In genomic region chr9:121903476-121904305, GRCm38 (mm10) we compare ENCODE assay signal across 12 mouse cellular contexts. TPM values are rescaled to one million over a fixed set of nuclear protein-coding genes. Genes with fewer than 3 reads are reported as not detected.
DNase-seq lines count a peak whose midpoint lies in the region; ATAC-seq and TF ChIP-seq lines count a peak whose summit lies in the region.
"Had no signal": no experiment of that assay in that cellular context is flagged by ENCODE, and none has a peak within 500 bp of the region (broad histone marks: within the 10 kb centered on the region; RNA-seq: fewer than 3 reads in every experiment).

No protein-coding gene starts in this region.

- intact Hi-C loops in gastrocnemius, adult 2 months (cut with DNase I): no loop called here

- WGBS in limb, embryonic 10.5 days: 82% methylated on average over 8 of the region's 8 CpGs

- DNase-seq in gastrocnemius, adult 2 months: peak; percentile 71
- no peak for DNase-seq in gastrocnemius, postnatal 4 days (ENCODE audit: low spot score in 2 of 2)
- DNase-seq in spleen, postnatal 36 days (ENCODE audit: low spot score in 2 of 2): peak; percentile 45 to 50
- no peak for DNase-seq in spleen, adult 18-20 months
- peak; percentile 32 for DNase-seq in cerebellum, adult 9-11 months
- DNase-seq in skeletal muscle tissue, adult 2 months (ENCODE audit: low read depth, low spot score): peak; percentile 76
- no peak for DNase-seq in limb, embryonic 10.5 days (ENCODE audit: low spot score)

- TF ChIP-seq CTCF in gastrocnemius, adult 2 months (IDR thresholded peaks at IDR 0.05): no peak

- H3K9me3 ChIP-seq in limb, embryonic 10.5 days (replicated peaks): no peaks in the 10 kb centered on the region
- H3K9me3 ChIP-seq: forebrain, embryonic 12.5 days; kidney, embryonic 15.5 days had no signal

- H3K4me1 ChIP-seq in limb, embryonic 10.5 days: no peaks in the 10 kb centered on the region
- H3K4me1 ChIP-seq: forebrain, embryonic 12.5 days; kidney, embryonic 15.5 days had no signal

- peak overlapping the region; percentile 63 for H3K27ac ChIP-seq in gastrocnemius, adult 2 months
- H3K27ac ChIP-seq in limb, embryonic 10.5 days: no peak overlapping the region
- H3K27ac ChIP-seq: forebrain, embryonic 12.5 days; kidney, embryonic 15.5 days had no signal

- H3K4me3 ChIP-seq in gastrocnemius, adult 2 months: no peak overlapping the region
- no peak overlapping the region for H3K4me3 ChIP-seq in limb, embryonic 10.5 days
- H3K4me3 ChIP-seq: forebrain, embryonic 12.5 days; kidney, embryonic 15.5 days had no signal

- H3K27me3 ChIP-seq in limb, embryonic 10.5 days (ENCODE audit: low read depth, poor library complexity, severe bottlenecking): no peaks in the 10 kb centered on the region
- H3K27me3 ChIP-seq: forebrain, embryonic 12.5 days; kidney, embryonic 15.5 days had no signal

- H3K36me3 ChIP-seq in limb, embryonic 10.5 days: no peaks in the 10 kb centered on the region
- H3K36me3 ChIP-seq: forebrain, embryonic 12.5 days; kidney, embryonic 15.5 days had no signal

- no peak for ATAC-seq in megakaryocyte progenitor cell, adult 5-6 weeks (replicated peaks; ENCODE audit: poor library complexity)

RNA-seq across cellular contexts. Expression of gene Ackr2, which starts 5.5 kb away (rescaled TPM):
- total RNA-seq in gastrocnemius, adult 2 months (2021): 1 to 10 TPM; 1.2 to 3.6 TPM
- 1 to 10 TPM; 1.8 to 1.9 TPM for total RNA-seq in gastrocnemius, postnatal 4 days (2021)
- total RNA-seq in megakaryocyte progenitor cell, adult 5-6 weeks (2015): not detected in 2 replicates
- total RNA-seq in megakaryocyte progenitor cell, adult 5-6 weeks (2017): not detected in 2 replicates
- polyA plus RNA-seq in limb, embryonic 10.5 days (2016; fragmentation: Nextera tagmentation; extraction: Ambion mirVana): 0.16 TPM in 1 of 2 replicates, not detected in the other

RNA-seq across cellular contexts. Expression of gene Cyp8b1, which starts 12.4 kb away (rescaled TPM):
- total RNA-seq in gastrocnemius, adult 2 months (2021): not detected
- under 1 TPM in 1 of 2 experiments, not detected in 1; 0.26 TPM for total RNA-seq in gastrocnemius, postnatal 4 days (2021)
- total RNA-seq in megakaryocyte progenitor cell, adult 5-6 weeks (2015): not detected in 2 replicates
- total RNA-seq in megakaryocyte progenitor cell, adult 5-6 weeks (2017): not detected in 2 replicates
- polyA plus RNA-seq in limb, embryonic 10.5 days (2016; fragmentation: Nextera tagmentation; extraction: Ambion mirVana): not detected in 2 replicates
- total RNA-seq: left cerebral cortex, postnatal 10 days had no signal
- polyA plus RNA-seq: cortical plate, adult 2 months; forebrain, embryonic 12.5 days had no signal

RNA-seq across cellular contexts. Expression of gene Higd1a, which starts 45.5 kb away (rescaled TPM):
- 100 to 1,000 TPM in 1 of 2 experiments, 10 to 100 TPM in 1; 89.1 to 111 TPM for total RNA-seq in gastrocnemius, adult 2 months (2021)
- total RNA-seq in gastrocnemius, postnatal 4 days (2021): 10 to 100 TPM; 61.4 to 67.0 TPM
- total RNA-seq in megakaryocyte progenitor cell, adult 5-6 weeks (2015): 89.9 and 101 TPM in 2 replicates
- 14.1 and 21.7 TPM in 2 replicates for total RNA-seq in megakaryocyte progenitor cell, adult 5-6 weeks (2017)
- polyA plus RNA-seq in limb, embryonic 10.5 days (2016; fragmentation: Nextera tagmentation; extraction: Ambion mirVana): 174 and 201 TPM in 2 replicates

RNA-seq across cellular contexts. Expression of gene Fam198a, which starts 47.1 kb away (rescaled TPM):
- total RNA-seq in gastrocnemius, adult 2 months (2021): 1 to 10 TPM in 1 of 2 experiments, under 1 TPM in 1; 0.97 to 1.6 TPM
- 10 to 100 TPM; 10.6 to 11.4 TPM for total RNA-seq in gastrocnemius, postnatal 4 days (2021)
- 0.25 TPM in 1 of 2 replicates, not detected in the other for total RNA-seq in megakaryocyte progenitor cell, adult 5-6 weeks (2015)
- total RNA-seq in megakaryocyte progenitor cell, adult 5-6 weeks (2017): 0.17 and 0.30 TPM in 2 replicates
- polyA plus RNA-seq in limb, embryonic 10.5 days (2016; fragmentation: Nextera tagmentation; extraction: Ambion mirVana): 0.40 and 0.65 TPM in 2 replicates

Comparison
In these comparisons a context has a peak if more than half of its experiments do, and no peak if none do; other contexts are left out.
1. DNase-seq: peak in gastrocnemius, adult 2 months (single experiment), spleen, postnatal 36 days (2 of 2), cerebellum, adult 9-11 months (single experiment) and skeletal muscle tissue, adult 2 months (single experiment); none in gastrocnemius, postnatal 4 days (0 of 2), spleen, adult 18-20 months (0 of 2) and limb, embryonic 10.5 days (single experiment).